Mouse (Mus musculus): ENCODE measurements at regions not wholly inside any gene's neighbourhood (a gene's known extent, or its start where the extent isn't known, plus 50 kb on each side); places are given as distances from the start of the nearest gene placed in this dataset.

- Histone ChIP-seq H3K27me3 (ENCODE audit: insufficient read depth, low read length) (no peaks in the 10 kb centered on the region), H3K4me3 (replicated peaks; ENCODE audit: low read length) (no peak overlapping the region), H3K4me1 (replicated peaks; ENCODE audit: low read depth, low read length) (no peaks in the 10 kb centered on the region), H3K9me3 (ENCODE audit: low read length) (no peaks in the 10 kb centered on the region), H3K36me3 (ENCODE audit: insufficient read depth, low read length) (no peaks in the 10 kb centered on the region)
- TF ChIP-seq CTCF (conservative IDR thresholded peaks at IDR 0.05; ENCODE audit: low read length) (no peak), POU5F1 (IDR thresholded peaks at IDR 0.05; ENCODE audit: borderline replicate concordance, low read length) (no peak), NANOG (IDR thresholded peaks at IDR 0.05; ENCODE audit: borderline replicate concordance, low read length) (no peak)
These were observed 51.3 kb upstream of the Tank start for GRCm38 (mm10) chr2:61527127-61527526.

DNA sequence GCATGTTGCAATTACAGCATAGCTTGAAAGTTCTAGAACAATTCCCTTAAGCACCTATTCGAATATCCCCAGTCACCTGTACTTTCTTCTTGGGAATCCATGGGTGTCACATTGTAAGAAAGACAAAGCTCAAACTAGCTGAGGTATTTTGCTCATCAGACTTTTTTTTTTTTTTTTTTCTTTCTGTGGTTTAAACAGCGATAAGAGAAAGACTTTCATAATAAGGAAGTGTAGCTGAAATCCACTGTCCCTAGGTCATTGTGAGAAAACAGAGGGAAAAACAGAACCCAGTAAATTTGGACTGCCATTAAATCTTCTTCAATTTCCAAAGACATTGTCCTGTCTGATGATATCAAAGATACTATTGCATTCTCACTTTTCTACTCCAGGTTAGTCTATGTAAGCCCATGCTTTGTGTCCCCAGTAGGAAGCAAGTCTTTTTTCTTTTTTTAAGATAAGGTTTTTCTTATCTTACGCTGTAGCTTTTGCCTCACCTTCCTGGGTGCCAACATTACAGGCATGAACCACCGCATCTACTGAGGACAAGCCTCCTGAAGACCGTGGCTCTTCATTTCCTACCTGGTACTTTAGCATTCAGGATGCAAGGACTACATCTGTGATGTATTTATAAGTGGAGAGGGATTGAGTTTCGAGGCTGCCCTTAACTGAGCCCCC is 54.2 kb upstream of the Tank start:
- Histone ChIP-seq H3K36me3 (ENCODE audit: insufficient read depth, low read length) (no peaks in the 10 kb centered on the region), H3K4me3 (replicated peaks; ENCODE audit: low read length) (no peak overlapping the region), H3K4me1 (replicated peaks; ENCODE audit: low read depth, low read length) (no peaks in the 10 kb centered on the region), H3K27me3 (ENCODE audit: insufficient read depth, low read length) (no peaks in the 10 kb centered on the region), H3K9me3 (ENCODE audit: low read length) (no peaks in the 10 kb centered on the region)
- no peak for TF ChIP-seq CTCF (conservative IDR thresholded peaks at IDR 0.05; ENCODE audit: low read length)
- TF ChIP-seq NANOG (IDR thresholded peaks at IDR 0.05; ENCODE audit: borderline replicate concordance, low read length), result no peak
- TF ChIP-seq POU5F1 (IDR thresholded peaks at IDR 0.05; ENCODE audit: borderline replicate concordance, low read length), result no peak

DNA sequence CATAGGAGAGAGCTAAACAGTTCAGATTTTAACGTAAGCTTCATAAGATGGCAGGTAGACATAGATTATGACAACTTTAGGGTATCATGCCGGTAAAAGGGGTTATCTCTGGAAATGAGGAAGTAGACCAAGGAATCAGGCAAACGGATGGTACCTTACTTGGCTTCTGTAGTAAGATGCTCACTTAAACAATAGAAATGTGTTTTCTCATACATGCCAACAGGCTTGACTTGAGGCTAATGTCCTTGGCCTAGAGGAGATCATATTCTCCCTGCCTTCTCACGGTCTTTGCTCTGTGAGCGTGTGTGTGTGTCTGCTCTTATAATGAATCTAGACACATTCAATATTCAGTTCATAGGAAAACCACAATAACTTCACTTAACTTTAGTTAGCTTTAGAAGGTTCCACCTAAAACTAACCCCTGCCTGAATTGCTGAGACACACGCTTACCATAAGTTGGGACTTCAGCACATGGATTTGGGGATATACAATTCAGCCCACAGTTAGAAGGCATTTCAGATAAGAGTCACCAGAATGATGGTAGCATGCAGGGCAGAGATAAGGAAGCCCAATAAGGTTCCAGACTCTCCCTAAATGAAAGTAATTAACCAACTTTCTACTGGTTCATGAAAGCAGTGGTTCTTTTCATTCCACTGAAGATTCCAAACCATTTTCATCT is 63.8 kb upstream of the Tank start:
- no peaks in the 10 kb centered on the region for H3K9me3 ChIP-seq (ENCODE audit: low read length)
- H3K4me1 ChIP-seq (replicated peaks; ENCODE audit: low read depth, low read length), result no peaks in the 10 kb centered on the region
- no peaks in the 10 kb centered on the region for H3K36me3 ChIP-seq (ENCODE audit: insufficient read depth, low read length)
- H3K4me3 ChIP-seq (replicated peaks; ENCODE audit: low read length), result no peak overlapping the region
- no peak for TF ChIP-seq POU5F1 (IDR thresholded peaks at IDR 0.05; ENCODE audit: borderline replicate concordance, low read length)
- no peak for TF ChIP-seq CTCF (conservative IDR thresholded peaks at IDR 0.05; ENCODE audit: low read length)
- TF ChIP-seq NANOG (IDR thresholded peaks at IDR 0.05; ENCODE audit: borderline replicate concordance, low read length), result no peak
- H3K27me3 ChIP-seq (ENCODE audit: insufficient read depth, low read length), result no peaks in the 10 kb centered on the region

DNA sequence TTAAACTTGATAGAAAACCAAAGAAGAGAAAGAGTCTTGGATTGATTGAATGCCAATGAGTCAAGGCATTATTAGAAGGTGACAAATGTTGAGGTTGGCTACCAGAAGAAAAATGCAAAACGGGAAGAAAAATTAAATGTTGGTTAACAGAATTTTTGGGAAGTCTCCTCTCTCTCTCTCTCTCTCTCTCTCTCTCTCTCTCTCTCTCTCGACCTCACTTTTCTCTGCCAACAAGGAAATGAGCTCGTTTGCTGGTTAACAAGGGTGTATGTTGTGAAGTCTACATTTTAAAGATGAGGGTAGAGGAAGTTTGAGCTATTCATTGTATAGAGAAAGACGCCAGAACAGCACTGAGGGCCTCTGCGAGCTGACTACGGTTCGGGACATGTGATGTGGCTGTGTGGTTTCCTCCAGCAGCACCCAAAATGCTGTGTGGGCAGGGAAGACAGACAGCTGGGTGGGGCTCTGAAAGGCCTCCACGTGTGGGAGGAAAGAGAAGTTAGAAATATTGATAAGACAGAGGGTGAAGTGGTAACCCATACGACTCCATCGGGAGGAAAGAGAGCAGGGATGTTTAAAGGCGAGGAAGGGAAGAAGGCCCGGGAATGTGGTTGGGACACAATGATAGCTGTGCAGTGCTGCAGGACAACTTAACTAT is 64.5 kb upstream of the Tank start:
- Histone ChIP-seq H3K4me1 (replicated peaks; ENCODE audit: low read depth, low read length) (no peaks in the 10 kb centered on the region), H3K27me3 (ENCODE audit: insufficient read depth, low read length) (no peaks in the 10 kb centered on the region), H3K36me3 (ENCODE audit: insufficient read depth, low read length) (no peaks in the 10 kb centered on the region), H3K4me3 (replicated peaks; ENCODE audit: low read length) (no peak overlapping the region), H3K9me3 (ENCODE audit: low read length) (no peaks in the 10 kb centered on the region)
- TF ChIP-seq CTCF (conservative IDR thresholded peaks at IDR 0.05; ENCODE audit: low read length) (no peak), POU5F1 (IDR thresholded peaks at IDR 0.05; ENCODE audit: borderline replicate concordance, low read length) (no peak), NANOG (IDR thresholded peaks at IDR 0.05; ENCODE audit: borderline replicate concordance, low read length) (no peak)

DNA sequence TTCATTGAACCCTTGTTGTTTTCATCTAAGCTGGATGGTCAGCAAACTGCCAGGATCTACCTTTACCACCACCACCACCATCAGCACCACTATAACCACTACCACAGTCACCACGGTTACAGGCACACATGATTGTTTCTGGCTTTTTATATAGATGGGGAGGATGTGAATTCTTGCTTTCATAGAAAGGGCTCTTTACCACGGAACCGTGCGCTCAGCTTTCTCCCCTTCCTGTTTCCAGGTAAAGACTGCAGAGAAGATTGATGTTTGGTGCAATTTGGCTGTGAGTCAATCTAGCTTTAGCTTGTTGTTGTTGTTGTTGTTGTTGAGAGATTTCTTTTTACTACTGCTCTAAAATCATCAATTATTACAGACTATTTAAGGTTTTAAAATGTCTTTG is 74.8 kb upstream of the Tank start:
- no peaks in the 10 kb centered on the region for H3K36me3 ChIP-seq (ENCODE audit: insufficient read depth, low read length)
- H3K4me3 ChIP-seq (replicated peaks; ENCODE audit: low read length), result no peak overlapping the region
- no peaks in the 10 kb centered on the region for H3K9me3 ChIP-seq (ENCODE audit: low read length)
- no peak for TF ChIP-seq NANOG (IDR thresholded peaks at IDR 0.05; ENCODE audit: borderline replicate concordance, low read length)
- TF ChIP-seq CTCF (conservative IDR thresholded peaks at IDR 0.05; ENCODE audit: low read length), result no peak
- no peak for TF ChIP-seq POU5F1 (IDR thresholded peaks at IDR 0.05; ENCODE audit: borderline replicate concordance, low read length)
- H3K4me1 ChIP-seq (replicated peaks; ENCODE audit: low read depth, low read length), result no peaks in the 10 kb centered on the region
- no peaks in the 10 kb centered on the region for H3K27me3 ChIP-seq (ENCODE audit: insufficient read depth, low read length)

DNA sequence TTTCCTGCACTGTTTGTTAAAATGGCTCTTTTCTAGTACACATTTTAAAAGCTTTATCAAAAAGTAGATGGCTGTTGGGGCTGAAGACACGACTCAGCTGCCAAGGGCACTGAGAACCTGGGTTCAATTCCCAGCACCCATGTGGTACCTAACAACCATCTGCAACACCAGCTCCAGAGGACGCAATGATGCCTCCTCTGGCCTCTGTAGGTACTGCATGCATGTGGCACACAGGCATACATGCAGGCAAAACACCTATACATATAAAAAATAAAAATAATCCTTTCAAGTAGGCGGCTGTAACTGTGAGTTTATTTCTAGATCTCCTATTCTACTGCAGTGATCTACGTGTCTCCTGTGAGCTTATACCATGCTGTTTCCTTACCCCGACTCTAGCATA is 76.5 kb upstream of the Tank start:
- TF ChIP-seq POU5F1 (IDR thresholded peaks at IDR 0.05; ENCODE audit: borderline replicate concordance, low read length) (no peak), CTCF (conservative IDR thresholded peaks at IDR 0.05; ENCODE audit: low read length) (peak; percentile 56)
- H3K4me1 ChIP-seq (replicated peaks; ENCODE audit: low read depth, low read length), result no peaks in the 10 kb centered on the region
- no peaks in the 10 kb centered on the region for H3K36me3 ChIP-seq (ENCODE audit: insufficient read depth, low read length)
- H3K9me3 ChIP-seq (ENCODE audit: low read length), result no peaks in the 10 kb centered on the region
- H3K27me3 ChIP-seq (ENCODE audit: insufficient read depth, low read length), result no peaks in the 10 kb centered on the region
- no peak overlapping the region for H3K4me3 ChIP-seq (replicated peaks; ENCODE audit: low read length)

DNA sequence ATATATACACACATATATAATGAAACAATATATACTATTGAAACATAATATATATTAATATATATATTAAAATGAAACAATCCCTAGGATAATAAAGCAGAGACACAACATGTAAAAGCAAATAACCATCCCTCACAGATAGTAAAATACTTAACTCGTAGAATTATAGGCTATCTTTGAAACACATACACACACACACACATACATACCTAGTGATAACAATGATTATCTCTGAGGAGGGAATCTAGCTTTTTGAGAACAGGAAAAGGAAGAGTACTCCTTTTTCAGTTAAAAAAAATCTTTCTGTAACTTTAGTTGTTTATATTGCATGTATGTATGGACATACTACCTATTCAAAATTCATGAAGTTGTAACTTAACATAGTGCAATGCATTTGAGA is 79.1 kb upstream of the Tank start:
- no peaks in the 10 kb centered on the region for H3K9me3 ChIP-seq (ENCODE audit: low read length)
- H3K36me3 ChIP-seq (ENCODE audit: insufficient read depth, low read length), result no peaks in the 10 kb centered on the region
- TF ChIP-seq POU5F1 (IDR thresholded peaks at IDR 0.05; ENCODE audit: borderline replicate concordance, low read length) (no peak), CTCF (conservative IDR thresholded peaks at IDR 0.05; ENCODE audit: low read length) (no peak), NANOG (IDR thresholded peaks at IDR 0.05; ENCODE audit: borderline replicate concordance, low read length) (no peak)
- no peak overlapping the region for H3K4me3 ChIP-seq (replicated peaks; ENCODE audit: low read length)
- H3K4me1 ChIP-seq (replicated peaks; ENCODE audit: low read depth, low read length), result 0 out of 2 replicates have a peak, but pooled peaks cover under 1% of the 10 kb centered on the region
- H3K27me3 ChIP-seq (ENCODE audit: insufficient read depth, low read length), result no peaks in the 10 kb centered on the region

DNA sequence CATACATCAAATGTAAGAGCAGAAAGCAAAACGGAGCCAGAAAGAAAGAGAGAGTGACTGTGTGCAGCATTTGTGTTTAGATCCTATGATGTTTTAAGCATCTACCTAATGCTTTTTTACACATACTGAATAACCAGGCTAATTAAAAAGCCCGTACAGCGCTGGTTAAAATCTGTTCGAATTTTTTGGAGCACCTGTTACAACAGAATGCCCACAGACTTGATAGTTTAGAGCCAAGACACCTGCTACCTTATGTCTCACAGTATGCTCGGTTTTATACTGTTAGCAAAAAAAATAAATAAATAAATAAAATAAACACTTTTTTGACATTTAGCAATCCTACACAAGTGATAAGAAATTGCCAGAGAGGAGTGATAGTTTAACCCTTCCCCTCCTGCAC is 80.5 kb upstream of the Tank start:
- Histone ChIP-seq H3K27me3 (ENCODE audit: insufficient read depth, low read length) (no peaks in the 10 kb centered on the region), H3K9me3 (ENCODE audit: low read length) (no peaks in the 10 kb centered on the region), H3K36me3 (ENCODE audit: insufficient read depth, low read length) (no peaks in the 10 kb centered on the region), H3K4me1 (replicated peaks; ENCODE audit: low read depth, low read length) (peaks cover 5% of the 10 kb centered on the region; the same call in 1 of the 2 replicates), H3K4me3 (replicated peaks; ENCODE audit: low read length) (no peak overlapping the region)
- TF ChIP-seq POU5F1 (IDR thresholded peaks at IDR 0.05; ENCODE audit: borderline replicate concordance, low read length) (no peak), NANOG (IDR thresholded peaks at IDR 0.05; ENCODE audit: borderline replicate concordance, low read length) (no peak), CTCF (conservative IDR thresholded peaks at IDR 0.05; ENCODE audit: low read length) (no peak)
